Mouse (Mus musculus): ENCODE results near the gene Trpm5.

The Trpm5 gene

DNA sequence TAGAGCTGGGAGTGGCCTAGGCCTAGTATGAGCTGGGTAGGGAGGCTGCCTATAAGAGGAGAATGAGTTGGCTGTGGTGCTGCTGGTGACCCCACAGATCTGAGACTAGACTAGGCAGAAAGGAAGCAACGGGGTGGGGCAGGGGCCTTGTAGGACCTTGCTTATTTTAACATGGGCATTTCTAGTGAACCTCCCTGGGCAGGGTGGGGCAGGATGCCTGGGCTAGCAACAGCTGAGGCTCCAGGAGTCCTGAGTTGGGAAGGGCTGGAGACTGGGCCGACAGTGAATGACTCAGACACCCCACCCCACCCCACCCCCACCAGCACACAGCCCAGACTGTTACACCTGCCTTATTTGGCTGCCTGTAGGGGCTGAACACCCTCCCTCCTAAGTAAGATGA is 31.7 kb downstream of the Trpm5 start:
- DNase-seq (ENCODE audit: extremely low read depth, low read depth, low spot score): no peak

DNA sequence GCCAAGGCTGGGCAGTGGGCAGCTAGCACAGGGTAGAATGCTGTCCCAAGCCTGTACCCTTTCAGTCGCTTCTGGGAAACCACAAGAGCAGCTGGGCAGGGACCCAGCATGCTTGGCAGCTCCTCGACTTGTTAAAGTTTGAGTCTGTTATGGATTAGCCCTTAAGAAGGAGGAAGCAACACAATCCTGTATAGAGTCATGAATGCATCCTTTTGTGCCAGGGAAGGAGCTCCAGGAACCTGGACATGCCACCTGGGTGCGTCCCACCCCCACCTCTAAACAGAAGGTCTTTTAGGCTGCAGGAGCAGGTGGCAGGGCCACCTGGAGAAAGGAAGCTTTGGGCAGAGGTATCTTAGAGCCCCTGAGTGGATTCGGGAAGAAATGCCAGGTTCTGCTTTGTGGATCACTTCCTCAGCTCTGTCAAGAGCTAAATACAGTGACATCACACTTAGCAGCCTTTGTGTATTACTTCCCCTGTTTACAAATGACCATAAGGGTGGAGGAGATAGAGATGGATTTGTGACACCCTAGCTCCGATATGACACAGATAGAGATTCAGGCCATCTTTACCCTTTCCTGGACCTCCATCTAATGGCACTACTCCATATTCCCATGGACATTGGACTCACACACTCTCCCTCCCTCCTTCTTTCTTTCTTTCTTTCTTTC is 35.1 kb downstream of the Trpm5 start:
- no peak for DNase-seq (ENCODE audit: extremely low read depth, low read depth, low spot score)

GRCm38 (mm10) chr7:143058221-143058697 is 36.2 kb downstream of the Trpm5 start:
- DNase-seq (ENCODE audit: extremely low read depth, low read depth, low spot score): no peak

GRCm38 (mm10) chr7:143057667-143058220 is 36.7 kb downstream of the Trpm5 start:
- DNase-seq (ENCODE audit: extremely low read depth, low read depth, low spot score): no peak

DNA sequence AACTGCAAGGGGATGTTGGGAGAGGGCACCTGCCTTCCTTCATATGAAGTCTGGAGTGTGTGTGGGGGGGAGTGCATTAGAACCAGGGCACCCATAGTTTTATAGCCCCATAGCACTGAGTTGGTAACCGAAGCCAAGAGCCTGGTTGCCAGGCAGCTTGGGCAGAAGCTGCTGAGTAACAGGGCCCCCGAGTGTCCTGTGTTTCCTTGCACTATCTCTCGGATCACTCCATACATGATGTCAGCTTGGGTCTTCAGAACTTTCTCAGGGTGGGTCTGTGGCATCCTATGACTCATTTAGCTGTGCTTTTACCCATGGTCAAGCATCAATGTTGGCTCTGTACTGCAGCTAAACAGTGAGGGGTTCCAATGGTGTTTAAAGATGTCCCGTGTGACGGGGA is 37.4 kb downstream of the Trpm5 start:
- no peak for DNase-seq (ENCODE audit: extremely low read depth, low read depth, low spot score)

GRCm38 (mm10) chr7:143055499-143056186 is 38.8 kb downstream of the Trpm5 start:
- DNase-seq (ENCODE audit: extremely low read depth, low read depth, low spot score): no peak

GRCm38 (mm10) chr7:143055001-143055400 is 39.4 kb downstream of the Trpm5 start:
- no peak for DNase-seq (ENCODE audit: extremely low read depth, low read depth, low spot score)

- no peak for DNase-seq (ENCODE audit: extremely low read depth, low read depth, low spot score)
Measured at GRCm38 (mm10) chr7:143054612-143054965, 39.9 kb downstream of the Trpm5 start.

DNA sequence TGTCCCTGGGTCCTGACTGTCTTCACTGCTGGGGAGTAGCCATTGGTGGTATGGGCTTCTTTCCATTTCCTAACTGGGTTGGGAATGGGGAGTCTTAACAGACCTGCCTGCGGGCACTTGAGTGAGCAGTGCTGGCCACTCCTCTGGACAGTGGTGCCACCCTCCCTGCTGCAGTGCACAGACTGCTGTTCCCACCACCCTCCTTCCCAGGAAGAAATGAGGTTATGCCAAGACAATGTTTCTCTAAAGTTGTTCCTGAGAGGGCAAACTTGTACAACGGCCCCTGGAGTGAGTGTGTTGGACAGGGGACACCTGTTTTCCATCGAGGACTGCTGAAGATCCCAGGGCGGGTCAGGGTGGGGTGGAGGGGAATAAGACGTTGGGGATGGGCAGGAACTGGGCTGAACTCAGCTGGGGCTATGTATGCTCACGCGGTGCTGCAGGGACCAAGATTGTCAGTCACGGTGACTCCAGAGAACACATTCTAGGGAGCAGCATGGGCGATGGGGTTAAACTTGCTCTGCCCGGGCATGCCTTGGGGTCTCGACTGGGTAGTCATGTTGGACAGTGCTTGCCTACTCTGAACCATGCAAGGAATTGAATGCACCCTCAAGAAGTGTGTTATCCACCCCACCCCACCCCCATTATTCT is 40.4 kb downstream of the Trpm5 start:
- DNase-seq (ENCODE audit: extremely low read depth, low read depth, low spot score): no peak

DNA sequence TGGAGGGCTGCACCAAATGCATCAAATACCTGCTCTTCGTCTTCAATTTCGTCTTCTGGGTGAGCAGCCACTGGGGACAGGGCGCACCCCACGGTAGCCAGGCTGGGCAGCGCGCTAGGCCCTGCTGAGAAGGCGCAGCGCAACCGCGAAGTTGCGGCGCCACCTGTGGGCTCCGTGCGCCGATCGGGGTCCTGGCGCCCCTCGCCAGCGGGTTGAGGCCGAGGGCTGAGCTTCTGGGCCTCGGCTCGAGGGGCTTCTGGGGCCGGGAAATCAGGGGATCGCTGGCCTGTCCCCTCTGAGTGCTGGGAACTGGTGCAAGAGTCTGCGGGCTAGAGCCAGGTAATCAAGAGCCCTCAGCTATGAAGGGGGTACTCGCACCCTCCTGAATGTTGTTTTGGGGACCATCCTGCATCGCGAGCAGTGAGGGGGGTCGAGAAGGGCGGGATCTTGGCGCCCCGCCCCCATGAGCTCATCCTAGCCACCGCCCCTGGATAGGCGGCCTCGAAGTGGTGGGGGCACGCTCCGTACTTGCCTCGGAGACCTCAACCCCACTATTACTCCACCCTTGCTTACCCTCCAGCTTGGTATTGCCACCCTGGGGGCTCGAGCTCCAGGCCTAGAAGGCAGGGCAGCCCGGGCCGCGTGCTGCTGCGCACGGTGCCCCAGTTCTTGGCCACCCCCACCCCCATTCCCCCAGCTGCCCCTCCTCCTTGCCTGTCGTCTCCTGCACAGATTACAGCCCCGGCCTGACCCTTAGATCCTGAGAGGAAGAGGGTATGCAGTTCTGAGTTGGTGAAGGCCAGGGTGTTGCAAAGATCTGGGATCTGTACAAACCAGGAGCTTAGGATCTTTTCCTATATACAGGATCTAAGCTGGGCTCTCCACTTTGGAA is 41.2 kb downstream of the Trpm5 start:
- DNase-seq (ENCODE audit: extremely low read depth, low read depth, low spot score): no peak

DNA sequence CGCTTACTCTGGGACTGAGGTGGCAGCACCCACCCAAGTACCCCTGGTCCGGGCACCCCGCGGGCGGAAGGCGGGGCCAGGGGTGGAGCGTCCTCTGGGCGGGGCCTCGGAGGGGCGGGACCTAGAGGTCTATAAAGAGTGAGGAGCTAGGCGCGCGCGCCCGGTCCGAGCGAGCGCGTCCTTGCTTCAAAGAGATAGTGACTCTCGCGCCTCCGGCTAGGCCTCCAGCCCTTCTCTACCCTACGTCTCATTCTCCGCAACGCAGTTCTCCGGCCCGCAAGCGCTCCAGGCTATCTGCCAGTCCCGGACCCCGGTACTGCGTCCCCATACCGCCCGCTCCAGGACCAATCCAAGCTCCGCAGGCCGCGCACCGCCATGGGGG is 41.8 kb downstream of the Trpm5 start, which contains the start of gene Cd81:
Gene Cd81, plus strand, starts transcription at position 114 of the 382 bp plus-strand sequence.
- DNase-seq (ENCODE audit: extremely low read depth, low read depth, low spot score): no peak

GRCm38 (mm10) chr7:143051316-143051715 is 43.1 kb downstream of the Trpm5 start:
- DNase-seq (ENCODE audit: extremely low read depth, low read depth, low spot score): no peak

DNA sequence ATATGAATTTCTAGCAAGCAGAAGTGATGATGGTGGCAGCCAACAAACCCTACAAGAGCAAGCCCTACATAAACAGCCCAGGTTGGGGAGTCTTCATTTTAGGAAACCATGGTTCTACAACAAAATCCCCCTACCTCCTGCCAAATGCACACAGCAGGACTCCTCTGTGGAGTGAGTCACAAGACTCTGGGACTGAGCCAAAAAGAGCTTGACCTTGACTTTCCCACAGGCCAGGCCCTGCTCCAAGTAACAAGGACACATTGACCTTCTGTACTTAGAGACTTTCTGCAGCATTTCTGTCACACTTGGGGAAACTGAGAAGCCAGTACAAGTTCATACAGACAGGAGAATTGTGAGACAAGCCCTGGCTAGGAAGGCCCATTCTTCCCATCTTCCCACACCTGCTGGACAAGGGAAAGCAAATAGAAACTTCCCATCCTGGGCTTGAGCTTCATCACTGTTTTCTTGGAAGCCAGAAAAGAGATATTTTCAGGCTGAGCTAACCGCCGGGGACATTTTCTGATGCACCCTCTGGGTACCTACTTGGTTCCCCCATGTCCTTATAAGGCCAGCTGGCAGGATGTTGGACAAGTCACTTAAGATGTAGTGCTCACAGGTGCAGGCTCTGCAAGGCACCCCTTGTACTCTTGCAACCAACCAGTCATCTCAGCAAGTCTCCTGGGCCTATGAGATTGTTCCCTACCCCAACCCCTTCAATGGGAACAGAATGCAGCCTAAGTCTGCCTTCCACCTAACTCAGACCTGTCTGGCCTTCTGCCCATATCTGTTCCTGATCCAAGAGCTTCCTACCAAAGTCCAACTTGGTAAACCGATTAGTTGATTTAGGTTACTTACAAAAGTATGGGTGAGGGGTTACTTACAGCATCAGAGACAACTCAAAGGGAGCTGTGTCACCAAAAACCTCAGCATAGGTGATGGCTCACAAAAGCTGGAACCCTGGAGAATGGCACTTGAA is 44.3 kb downstream of the Trpm5 start:
- DNase-seq (ENCODE audit: extremely low read depth, low read depth, low spot score): no peak

DNA sequence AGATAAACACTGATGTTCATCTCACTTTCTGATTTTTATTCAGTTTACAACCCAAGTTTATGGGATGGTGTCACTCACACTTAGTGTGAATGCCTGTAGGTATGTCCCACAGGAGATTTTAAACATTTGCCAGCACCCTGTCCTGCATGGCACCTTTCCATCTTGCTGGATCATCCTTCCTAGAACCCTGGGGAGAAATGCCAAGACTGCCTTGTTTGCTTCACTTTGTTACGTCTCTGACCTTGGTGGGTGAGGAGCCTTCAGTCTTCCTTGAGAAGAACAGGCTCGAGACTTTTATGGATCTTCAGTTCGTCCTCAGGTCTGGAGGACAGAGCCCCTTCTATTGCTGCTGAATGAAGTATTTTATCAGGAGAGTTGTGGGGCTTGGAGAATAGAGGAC is 45.1 kb downstream of the Trpm5 start:
- no peak for DNase-seq (ENCODE audit: extremely low read depth, low read depth, low spot score)

DNA sequence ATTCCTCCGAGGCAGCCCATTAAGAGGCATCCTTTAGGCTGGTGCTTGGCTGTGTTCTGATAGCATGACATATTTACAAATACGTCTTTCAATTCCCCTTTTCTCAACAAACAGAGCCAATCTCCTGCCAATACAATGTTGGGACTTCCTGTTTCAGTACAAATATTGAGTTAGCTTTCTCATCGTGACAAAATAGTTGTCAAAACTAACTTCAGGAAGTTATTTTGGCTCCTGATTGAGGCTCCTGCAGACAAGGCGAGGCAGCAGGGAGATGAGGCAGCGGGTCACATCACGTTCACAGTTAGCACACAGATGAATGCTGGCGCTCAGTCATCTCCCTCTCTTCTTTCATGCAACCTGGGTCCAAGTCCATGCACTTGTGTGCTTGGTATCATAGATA is 48.1 kb downstream of the Trpm5 start:
- DNase-seq (ENCODE audit: extremely low read depth, low read depth, low spot score): no peak

- DNase-seq (ENCODE audit: extremely low read depth, low read depth, low spot score): no peak
Measured at GRCm38 (mm10) chr7:143044826-143045206, 49.6 kb downstream of the Trpm5 start.

DNA sequence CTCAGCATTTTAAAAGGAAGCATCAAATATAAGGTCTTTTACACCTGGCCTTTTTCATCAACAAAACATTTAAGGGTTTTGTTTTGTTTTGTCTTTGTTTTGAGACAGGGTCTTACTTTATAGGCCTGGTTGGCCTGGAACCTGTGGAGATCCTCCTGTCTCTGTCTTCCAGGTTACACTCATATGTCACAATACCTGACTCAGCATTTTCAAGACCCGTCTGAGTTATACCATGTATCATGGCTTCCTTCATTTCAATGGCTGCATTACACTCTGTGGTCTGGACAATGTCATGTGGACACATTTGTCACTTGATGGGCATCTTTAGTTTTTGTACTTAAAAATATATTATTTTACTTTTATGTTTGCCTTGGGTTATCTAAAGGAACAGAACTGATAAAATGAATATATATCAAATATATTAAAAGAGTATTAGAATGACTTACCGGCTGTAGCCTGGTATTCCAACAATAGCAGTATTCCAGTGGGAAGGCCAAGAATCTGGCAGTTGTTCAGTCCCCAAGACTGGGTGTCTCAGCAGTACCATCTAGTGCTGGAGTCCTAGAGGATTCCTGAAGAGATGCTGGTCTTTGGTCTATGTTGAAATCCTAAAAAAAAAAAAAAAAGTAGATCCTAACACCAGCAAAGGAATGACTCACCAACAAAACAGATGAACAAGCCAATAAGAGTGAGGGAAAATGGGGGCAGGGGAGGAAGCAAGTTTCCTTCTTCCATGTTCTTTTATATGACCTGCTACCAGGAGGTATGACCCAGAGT is 50.2 kb downstream of the Trpm5 start:
- DNase-seq (ENCODE audit: extremely low read depth, low read depth, low spot score): no peak

GRCm38 (mm10) chr7:143042897-143043300 is 51.5 kb downstream of the Trpm5 start:
- no peak for DNase-seq (ENCODE audit: extremely low read depth, low read depth, low spot score)

DNA sequence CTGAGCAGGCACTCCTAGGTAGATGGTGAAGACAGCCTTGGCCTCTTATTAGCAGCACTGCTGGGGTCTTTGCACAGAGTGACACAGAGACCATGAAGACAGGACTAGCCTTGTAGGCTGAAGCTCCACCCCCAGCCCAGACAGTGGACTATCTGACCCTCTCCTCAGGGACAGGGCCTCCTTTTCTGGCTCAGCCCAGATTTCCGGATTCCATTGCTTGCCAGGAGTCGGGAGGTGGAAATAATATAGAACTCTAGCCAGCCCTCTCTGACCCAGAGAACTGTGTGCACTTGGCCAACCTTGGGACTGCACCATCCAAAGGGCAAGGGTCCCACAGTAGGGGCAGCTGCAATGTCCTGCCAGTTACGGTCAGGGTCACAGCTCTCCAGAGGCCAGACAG is 52.4 kb downstream of the Trpm5 start:
- no peak for DNase-seq (ENCODE audit: extremely low read depth, low read depth, low spot score)
